Mouse (Mus musculus): ENCODE data around the gene Slc1a3. TPM values are rescaled to one million over a fixed set of nuclear protein-coding genes. Genes with fewer than 3 reads are reported as not detected.

The Slc1a3 gene
- polyA plus RNA-seq, 1 experiment from 2014 or later = 25.7 TPM

DNA sequence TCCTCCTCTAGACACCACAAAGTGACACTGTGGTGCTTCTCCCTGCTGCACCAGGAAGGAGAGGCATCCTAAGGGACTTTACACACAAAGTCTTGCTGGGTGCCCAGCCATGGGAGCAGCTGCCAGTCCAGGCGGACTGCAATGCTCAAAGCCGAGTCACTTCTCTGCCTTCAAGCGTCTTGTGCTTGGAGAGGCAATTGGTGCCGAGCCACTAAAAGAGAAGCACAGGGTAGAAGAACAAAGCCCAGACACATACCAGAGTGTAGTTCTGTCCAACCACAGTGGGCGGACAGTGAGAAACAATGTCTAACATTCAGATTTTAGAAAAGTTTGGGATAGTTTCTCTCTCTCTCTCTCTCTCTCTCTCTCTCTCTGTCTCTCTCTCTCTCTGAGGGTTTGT, 38.0 kb downstream of the Slc1a3 start:
- Histone ChIP-seq H3K36me3 (replicated peaks) (no peaks in the 10 kb centered on the region; the same call in 1 of the 2 replicates), H3K9me3 (no peaks in the 10 kb centered on the region), H3K4me1 (peaks cover 8% of the 10 kb centered on the region; the same call in 1 of the 2 replicates), H3K27ac (replicated peaks) (no peak overlapping the region), H3K27me3 (replicated peaks; ENCODE audit: low read depth, poor library complexity, severe bottlenecking) (no peaks in the 10 kb centered on the region), H3K4me3 (no peak overlapping the region)
- no peak for DNase-seq (ENCODE audit: low spot score)
- 77% methylated on average over 5 of the region's 5 CpGs for WGBS

DNA sequence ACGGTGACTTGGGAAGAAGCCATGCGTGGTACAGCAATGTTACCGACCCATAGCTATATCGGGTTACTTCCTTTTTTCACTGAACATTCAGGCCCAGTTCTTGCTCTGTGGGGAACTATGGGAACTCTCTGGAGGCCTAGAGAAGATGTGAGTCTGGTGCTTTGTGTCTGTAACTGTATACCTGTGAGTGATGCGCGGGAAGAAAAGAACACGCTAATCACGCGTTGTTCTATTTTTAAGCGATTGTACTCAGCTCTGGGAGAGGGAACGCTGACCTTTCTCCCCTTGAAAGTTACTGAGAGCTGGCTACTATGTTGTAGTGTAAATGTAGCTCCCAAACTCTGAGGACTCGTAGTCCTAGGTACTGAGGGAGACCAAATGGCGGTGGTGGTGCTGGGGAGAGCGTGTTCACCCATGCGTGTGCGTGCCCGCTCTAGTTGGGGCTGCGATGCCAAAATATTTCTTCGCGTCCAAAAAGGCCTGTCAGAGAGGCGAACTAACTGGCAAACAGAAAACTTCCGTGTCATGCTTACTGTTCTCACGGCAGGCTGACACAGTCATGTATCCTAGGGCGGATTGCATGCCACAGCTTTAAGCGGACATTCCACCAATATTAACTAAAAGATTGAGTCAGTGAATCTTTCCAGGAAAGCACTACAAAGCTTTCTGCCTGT, 42.6 kb downstream of the Slc1a3 start:
- WGBS = 93% methylated on average over 25 of the region's 25 CpGs
- no peak for DNase-seq (ENCODE audit: low spot score)
- H3K27me3 ChIP-seq (replicated peaks; ENCODE audit: low read depth, poor library complexity, severe bottlenecking) = no peaks in the 10 kb centered on the region
- no peak overlapping the region for H3K27ac ChIP-seq (replicated peaks)
- H3K36me3 ChIP-seq (replicated peaks) = no peaks in the 10 kb centered on the region; the same call in 1 of the 2 replicates
- H3K4me3 ChIP-seq = no peak overlapping the region
- no peaks in the 10 kb centered on the region for H3K9me3 ChIP-seq
- peaks cover 14% of the 10 kb centered on the region for H3K4me1 ChIP-seq

DNA sequence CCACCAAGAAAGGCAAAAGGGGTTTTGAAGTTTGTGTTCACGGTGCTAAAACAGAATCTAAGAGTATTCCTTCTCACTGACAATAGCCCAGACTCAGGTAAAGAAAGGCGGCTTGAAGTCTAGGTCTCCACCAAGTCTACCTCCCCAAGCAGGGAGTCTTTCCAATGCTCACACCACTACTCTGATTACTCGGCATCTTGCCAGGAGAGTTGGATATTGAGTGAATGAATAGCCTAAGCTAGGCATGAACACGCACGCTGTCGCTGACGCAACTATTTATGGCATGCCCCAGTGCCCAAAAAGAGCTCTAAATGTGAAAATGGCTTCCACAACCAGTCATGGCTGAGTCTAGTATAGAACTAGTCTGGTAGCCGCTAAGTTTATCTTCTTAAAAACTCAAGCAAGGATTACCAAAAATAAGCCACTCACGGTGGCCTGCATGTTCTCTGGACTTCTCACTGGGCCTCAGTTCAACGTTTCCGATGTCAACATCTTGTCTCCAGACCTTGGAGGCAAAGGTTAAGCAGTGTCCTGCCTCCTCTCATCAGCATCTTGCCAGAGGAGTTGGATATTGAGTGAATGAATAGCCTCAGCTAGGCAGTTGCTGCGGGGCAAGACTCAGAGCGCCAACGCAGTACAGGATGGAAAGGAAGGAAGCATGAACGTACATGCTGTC, 44.8 kb downstream of the Slc1a3 start:
- Histone ChIP-seq H3K4me1 (peaks cover 24% of the 10 kb centered on the region), H3K4me3 (no peak overlapping the region), H3K27me3 (replicated peaks; ENCODE audit: low read depth, poor library complexity, severe bottlenecking) (no peaks in the 10 kb centered on the region), H3K27ac (replicated peaks) (no peak overlapping the region), H3K36me3 (replicated peaks) (no peaks in the 10 kb centered on the region; the same call in 1 of the 2 replicates), H3K9me3 (no peaks in the 10 kb centered on the region)
- DNase-seq (ENCODE audit: low spot score) = no peak
- WGBS = 86% methylated on average over 15 of the region's 15 CpGs

DNA sequence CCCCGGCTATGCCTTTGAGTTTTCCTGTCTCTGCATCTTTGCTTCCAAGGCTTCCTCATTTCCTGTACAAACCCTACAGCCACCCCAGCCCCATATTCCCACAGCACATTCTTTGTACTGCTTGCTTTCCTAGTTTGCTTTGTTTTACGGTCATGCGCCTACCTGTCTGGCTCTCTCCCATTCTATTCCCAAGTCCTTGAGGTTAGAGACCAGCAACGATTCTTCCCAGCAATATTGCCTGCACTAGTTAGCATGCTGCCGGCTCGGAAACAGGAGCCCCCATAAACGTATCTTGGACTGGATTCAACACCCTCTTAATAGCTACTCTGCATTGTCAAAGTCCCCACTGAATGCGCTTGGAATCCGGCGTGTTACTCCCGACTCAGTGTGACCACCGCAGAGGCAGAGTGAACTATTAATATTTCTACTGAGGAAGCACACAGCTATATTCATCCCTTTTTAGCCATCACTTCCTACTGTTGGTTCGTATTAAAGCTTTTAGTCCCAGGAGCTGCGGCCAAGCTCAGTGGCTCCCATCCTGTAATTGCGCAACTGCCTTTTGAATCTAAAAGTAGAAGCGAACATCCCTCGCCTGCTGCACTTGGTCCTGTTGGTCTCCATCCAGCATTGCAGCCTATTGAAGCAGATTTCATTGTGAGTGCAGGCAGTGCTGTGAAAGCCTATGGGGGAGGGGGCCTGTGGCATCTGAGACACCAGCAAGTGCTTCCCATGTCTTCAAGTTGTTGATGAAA, 47.0 kb downstream of the Slc1a3 start:
- DNase-seq (ENCODE audit: low spot score) = no peak
- Histone ChIP-seq H3K36me3 (replicated peaks) (no peaks in the 10 kb centered on the region), H3K4me1 (peaks cover 43% of the 10 kb centered on the region), H3K4me3 (no peak overlapping the region), H3K27me3 (replicated peaks; ENCODE audit: low read depth, poor library complexity, severe bottlenecking) (no peaks in the 10 kb centered on the region), H3K27ac (replicated peaks) (no peak overlapping the region), H3K9me3 (no peaks in the 10 kb centered on the region)
- 86% methylated on average over 17 of the region's 17 CpGs for WGBS

DNA sequence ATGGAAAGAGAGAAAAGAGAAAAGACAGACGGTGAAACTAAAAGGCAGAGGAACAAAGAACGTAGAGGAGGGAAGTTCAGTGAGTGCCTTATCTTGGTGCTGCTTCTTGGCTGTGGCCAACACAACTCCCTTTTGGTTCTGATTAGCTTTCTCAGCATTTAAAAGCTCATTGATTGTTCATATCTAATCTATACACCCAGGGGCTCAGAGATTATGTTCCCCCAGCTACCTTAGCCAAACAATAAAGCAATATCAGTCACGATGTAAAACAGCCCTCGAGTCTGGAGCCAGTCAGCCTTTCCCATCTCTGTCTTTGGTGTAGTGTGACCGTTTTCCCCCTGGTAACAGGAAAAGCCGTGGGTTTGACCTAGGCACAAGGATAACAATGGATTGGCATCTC, 48.7 kb downstream of the Slc1a3 start:
- H3K4me3 ChIP-seq = no peak overlapping the region
- DNase-seq (ENCODE audit: low spot score) = no peak
- WGBS = 65% methylated on average over 6 of the region's 6 CpGs
- H3K27me3 ChIP-seq (replicated peaks; ENCODE audit: low read depth, poor library complexity, severe bottlenecking) = no peaks in the 10 kb centered on the region
- peak overlapping the region; percentile 6; the same call in 1 of the 2 replicates for H3K27ac ChIP-seq (replicated peaks)
- H3K4me1 ChIP-seq = peaks cover 46% of the 10 kb centered on the region
- H3K9me3 ChIP-seq = no peaks in the 10 kb centered on the region
- H3K36me3 ChIP-seq (replicated peaks) = no peaks in the 10 kb centered on the region

DNA sequence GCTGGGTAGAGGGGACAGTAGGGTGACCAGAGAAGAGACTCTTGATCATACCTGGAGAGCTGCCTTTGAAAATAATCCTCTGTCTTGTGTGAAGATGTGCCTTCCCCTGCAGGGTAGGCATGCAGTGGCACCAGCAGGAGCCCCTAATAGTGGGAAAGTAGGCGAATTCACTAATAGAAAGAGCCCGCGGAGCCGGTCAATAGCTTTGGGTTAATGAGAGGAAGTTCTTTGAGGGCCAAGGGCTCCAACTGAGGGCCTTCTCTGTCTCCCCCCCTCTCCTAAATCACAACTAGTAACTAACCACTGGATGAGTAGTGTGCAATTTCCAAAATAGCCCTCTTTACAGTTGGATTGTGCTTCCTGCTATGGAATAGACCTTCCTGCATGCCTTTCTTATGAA, 50.6 kb downstream of the Slc1a3 start:
- H3K9me3 ChIP-seq = no peaks in the 10 kb centered on the region
- DNase-seq (ENCODE audit: low spot score) = no peak
- peaks cover 59% of the 10 kb centered on the region for H3K4me1 ChIP-seq
- no peaks in the 10 kb centered on the region for H3K27me3 ChIP-seq (replicated peaks; ENCODE audit: low read depth, poor library complexity, severe bottlenecking)
- H3K36me3 ChIP-seq (replicated peaks) = no peaks in the 10 kb centered on the region
- 15% methylated on average over 4 of the region's 4 CpGs for WGBS
- no peak overlapping the region for H3K4me3 ChIP-seq
- H3K27ac ChIP-seq (replicated peaks) = peak overlapping the region; percentile 80

GRCm38 (mm10) chr15:8659483-8659971, 51.0 kb downstream of the Slc1a3 start:
- DNase-seq (ENCODE audit: low spot score) = peak; percentile 63
- H3K4me3 ChIP-seq = no peak overlapping the region
- H3K36me3 ChIP-seq (replicated peaks) = no peaks in the 10 kb centered on the region
- no peaks in the 10 kb centered on the region for H3K9me3 ChIP-seq
- peaks cover 59% of the 10 kb centered on the region for H3K4me1 ChIP-seq
- WGBS = 6% methylated on average over 8 of the region's 8 CpGs
- H3K27ac ChIP-seq (replicated peaks) = peak overlapping the region; percentile 80
- H3K27me3 ChIP-seq (replicated peaks; ENCODE audit: low read depth, poor library complexity, severe bottlenecking) = no peaks in the 10 kb centered on the region

DNA sequence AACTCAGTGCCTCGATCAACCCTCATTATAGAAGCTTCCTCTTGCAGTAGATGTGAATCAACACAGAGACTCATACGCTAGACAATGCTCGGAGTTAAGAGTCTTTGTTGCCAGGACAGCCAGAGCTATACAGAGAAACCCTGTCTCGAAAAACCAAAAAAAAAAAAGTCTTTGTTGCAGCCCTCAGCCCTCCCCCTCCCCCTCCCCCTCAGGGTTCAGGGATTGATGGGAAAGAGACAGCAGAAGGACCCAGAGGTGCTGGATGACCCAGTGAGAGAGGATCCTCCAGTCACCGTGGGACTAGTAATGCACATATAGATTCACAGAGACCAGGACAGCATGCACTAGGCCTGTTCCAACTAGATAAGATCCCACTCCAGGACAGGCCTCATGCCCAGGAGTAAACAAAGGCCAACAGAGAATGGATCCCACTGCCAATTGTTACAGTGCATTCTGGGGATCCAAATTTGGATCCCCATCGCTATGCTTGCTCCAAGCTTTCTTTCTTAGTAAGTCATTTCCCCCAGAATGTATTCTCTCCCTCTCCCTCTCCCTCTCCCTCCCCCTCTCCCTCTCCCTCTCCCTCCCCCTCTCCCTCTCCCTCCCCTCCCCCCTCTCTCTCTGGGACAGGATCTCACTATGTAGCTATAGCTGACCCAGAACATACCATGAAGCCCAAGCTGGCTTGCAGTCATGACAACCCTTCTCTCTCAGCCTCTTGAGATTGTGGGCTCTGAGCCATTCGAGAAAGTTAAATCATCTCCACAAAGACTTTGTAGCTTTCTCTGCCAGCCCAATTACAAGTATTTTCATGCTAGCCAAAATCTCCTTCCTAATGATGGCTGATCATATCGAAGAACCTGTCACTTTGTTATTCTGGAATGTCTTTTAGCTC, 52.2 kb downstream of the Slc1a3 start:
- H3K9me3 ChIP-seq = no peaks in the 10 kb centered on the region
- H3K27ac ChIP-seq (replicated peaks) = peak overlapping the region; percentile 67
- H3K4me1 ChIP-seq = peaks cover 64% of the 10 kb centered on the region
- no peak for DNase-seq (ENCODE audit: low spot score)
- 76% methylated on average over 8 of the region's 8 CpGs for WGBS
- H3K4me3 ChIP-seq = no peak overlapping the region
- no peaks in the 10 kb centered on the region for H3K36me3 ChIP-seq (replicated peaks)
- no peaks in the 10 kb centered on the region for H3K27me3 ChIP-seq (replicated peaks; ENCODE audit: low read depth, poor library complexity, severe bottlenecking)

DNA sequence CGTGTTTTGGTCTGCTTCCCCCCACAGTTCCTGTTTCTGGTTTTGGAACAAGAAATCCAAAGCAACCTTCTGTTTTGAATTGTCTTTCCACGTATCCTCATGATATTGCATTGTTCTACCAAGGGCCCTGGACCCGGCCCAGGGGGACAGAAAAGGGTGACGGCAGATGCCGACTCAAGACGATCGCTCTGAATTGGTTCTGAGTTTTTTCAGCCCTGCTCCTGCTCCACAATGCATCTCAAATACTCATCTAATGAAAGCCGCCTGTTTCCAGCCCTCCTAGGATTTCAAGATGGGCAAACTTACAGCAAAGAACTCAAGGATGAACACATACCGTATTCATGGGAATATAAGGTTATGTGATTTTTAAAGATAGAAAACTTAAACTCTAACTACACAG, 55.3 kb downstream of the Slc1a3 start:
- H3K27ac ChIP-seq (replicated peaks) = peak overlapping the region; percentile 65; the same call in 1 of the 2 replicates

GRCm38 (mm10) chr15:8652637-8653036, 57.9 kb downstream of the Slc1a3 start:
- WGBS = 88% methylated on average over 8 of the region's 8 CpGs
- no peaks in the 10 kb centered on the region for H3K9me3 ChIP-seq
- H3K27me3 ChIP-seq (replicated peaks; ENCODE audit: low read depth, poor library complexity, severe bottlenecking) = no peaks in the 10 kb centered on the region
- no peak overlapping the region for H3K27ac ChIP-seq (replicated peaks)
- 0 out of 2 replicates have a peak, but pooled peaks cover 2% of the 10 kb centered on the region for H3K36me3 ChIP-seq (replicated peaks)
- peaks cover 28% of the 10 kb centered on the region for H3K4me1 ChIP-seq
- no peak for DNase-seq (ENCODE audit: low spot score)
- no peak overlapping the region for H3K4me3 ChIP-seq

More for the DNA sequence above, 55.3 kb downstream of the Slc1a3 start:
- Histone ChIP-seq H3K27me3 (replicated peaks; ENCODE audit: low read depth, poor library complexity, severe bottlenecking) (no peaks in the 10 kb centered on the region), H3K4me1 (peaks cover 49% of the 10 kb centered on the region), H3K4me3 (no peak overlapping the region), H3K36me3 (replicated peaks) (no peaks in the 10 kb centered on the region), H3K9me3 (no peaks in the 10 kb centered on the region)
- peak; percentile 51 for DNase-seq (ENCODE audit: low spot score)
- WGBS = 37% methylated on average over 9 of the region's 9 CpGs

DNA sequence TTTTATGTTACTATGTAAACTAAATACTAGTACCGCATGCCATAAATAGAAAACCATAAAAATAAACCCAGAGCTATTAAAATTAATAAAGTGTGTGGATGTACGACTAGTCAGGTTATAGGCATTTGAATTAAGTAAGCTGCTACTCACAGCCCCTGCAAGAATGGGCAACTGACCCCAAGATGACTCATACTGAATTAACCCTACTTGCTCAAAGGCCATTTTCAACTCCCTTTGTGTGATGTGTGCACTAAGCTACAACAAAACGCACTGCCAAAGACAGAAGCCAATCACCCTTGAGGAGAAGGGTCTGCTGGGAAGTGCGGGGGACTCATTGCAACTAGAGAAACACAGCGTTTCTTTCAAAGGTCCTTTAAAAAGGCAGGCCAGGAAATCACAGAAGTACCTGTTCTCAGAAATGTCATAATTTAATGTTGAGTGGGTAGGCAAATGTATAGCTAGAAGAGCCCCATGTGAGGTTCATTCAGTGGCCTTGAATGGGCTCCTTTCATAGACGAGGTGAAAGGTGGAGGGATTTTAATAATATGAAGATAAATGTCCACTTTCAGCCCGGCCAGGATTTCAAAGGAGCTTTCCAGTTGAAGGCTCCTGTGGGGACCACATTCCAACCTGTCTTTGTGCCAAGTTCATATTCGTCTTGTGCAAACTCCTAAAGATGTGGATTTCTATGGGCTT, 66.4 kb downstream of the Slc1a3 start:
- peaks cover 26% of the 10 kb centered on the region for H3K36me3 ChIP-seq (replicated peaks)
- H3K4me1 ChIP-seq = no peaks in the 10 kb centered on the region
- WGBS = 76% methylated on average over 8 of the region's 8 CpGs
- no peaks in the 10 kb centered on the region for H3K9me3 ChIP-seq
- no peak for DNase-seq (ENCODE audit: low spot score)
- no peak overlapping the region for H3K27ac ChIP-seq (replicated peaks)
- H3K27me3 ChIP-seq (replicated peaks; ENCODE audit: low read depth, poor library complexity, severe bottlenecking) = no peaks in the 10 kb centered on the region
- H3K4me3 ChIP-seq = no peak overlapping the region

Data from embryonic facial prominence, embryonic 10.5 days (tissue).